Mouse (Mus musculus): ENCODE results near the gene Ccl6. TPM values are rescaled to one million over a fixed set of nuclear protein-coding genes. Genes with fewer than 3 reads are reported as not detected.

Gene Ccl6
- polyA plus RNA-seq, 1 experiment from 2014 or later: 1.6 TPM

- Histone ChIP-seq H3K9me3 (replicated peaks; ENCODE audit: control insufficient read depth, low read length) (no peaks in the 10 kb centered on the region), H3K27me3 (replicated peaks; ENCODE audit: control insufficient read depth, insufficient read depth, low read length) (no peaks in the 10 kb centered on the region), H3K4me1 (ENCODE audit: control insufficient read depth, insufficient read depth, low read length) (no peaks in the 10 kb centered on the region), H3K27ac (ENCODE audit: low read depth, low read length) (no peak overlapping the region), H3K4me3 (ENCODE audit: low read depth, low read length) (no peak overlapping the region), H3K4me2 (ENCODE audit: low read length) (no peak overlapping the region), H3K36me3 (ENCODE audit: control insufficient read depth, insufficient read depth, low read length) (no peaks in the 10 kb centered on the region), H3K9ac (ENCODE audit: low read length) (no peak overlapping the region)
- DNase-seq (ENCODE audit: low spot score) (no peak), ATAC-seq (no peak)
- WGBS: 85% methylated on average over 2 of the region's 2 CpGs
Observed at GRCm38 (mm10) chr11:83631065-83631464, 38.2 kb upstream of the Ccl6 start.

GRCm38 (mm10) chr11:83630630-83631029, 37.7 kb upstream of the Ccl6 start:
- DNase-seq (ENCODE audit: low spot score) (no peak), ATAC-seq (no peak)
- no peak overlapping the region for H3K9ac ChIP-seq (ENCODE audit: low read length)
- no peak overlapping the region for H3K4me2 ChIP-seq (ENCODE audit: low read length)
- H3K9me3 ChIP-seq (replicated peaks; ENCODE audit: control insufficient read depth, low read length): no peaks in the 10 kb centered on the region
- H3K4me3 ChIP-seq (ENCODE audit: low read depth, low read length): no peak overlapping the region
- no peaks in the 10 kb centered on the region for H3K27me3 ChIP-seq (replicated peaks; ENCODE audit: control insufficient read depth, insufficient read depth, low read length)
- no peaks in the 10 kb centered on the region for H3K4me1 ChIP-seq (ENCODE audit: control insufficient read depth, insufficient read depth, low read length)
- H3K36me3 ChIP-seq (ENCODE audit: control insufficient read depth, insufficient read depth, low read length): no peaks in the 10 kb centered on the region
- WGBS: 95% methylated on average over 1 of the region's 1 CpGs
- no peak overlapping the region for H3K27ac ChIP-seq (ENCODE audit: low read depth, low read length)

- H3K4me2 ChIP-seq (ENCODE audit: low read length): no peak overlapping the region
- 89% methylated on average over 9 of the region's 9 CpGs for WGBS
Observed at GRCm38 (mm10) chr11:83628808-83629207, 35.9 kb upstream of the Ccl6 start.

GRCm38 (mm10) chr11:83623586-83623985, 30.7 kb upstream of the Ccl6 start:
- Histone ChIP-seq H3K9ac (ENCODE audit: low read length) (no peak overlapping the region), H3K27ac (ENCODE audit: low read depth, low read length) (no peak overlapping the region), H3K4me2 (ENCODE audit: low read length) (no peak overlapping the region), H3K4me1 (ENCODE audit: control insufficient read depth, insufficient read depth, low read length) (no peaks in the 10 kb centered on the region), H3K27me3 (replicated peaks; ENCODE audit: control insufficient read depth, insufficient read depth, low read length) (no peaks in the 10 kb centered on the region), H3K9me3 (replicated peaks; ENCODE audit: control insufficient read depth, low read length) (no peaks in the 10 kb centered on the region), H3K4me3 (ENCODE audit: low read depth, low read length) (no peak overlapping the region), H3K36me3 (ENCODE audit: control insufficient read depth, insufficient read depth, low read length) (no peaks in the 10 kb centered on the region)
- WGBS: 90% methylated on average over 3 of the region's 3 CpGs
- DNase-seq (ENCODE audit: low spot score): no peak
- no peak for ATAC-seq

More at GRCm38 (mm10) chr11:83628808-83629207, 35.9 kb upstream of the Ccl6 start:
- Histone ChIP-seq H3K9me3 (replicated peaks; ENCODE audit: control insufficient read depth, low read length) (no peaks in the 10 kb centered on the region), H3K4me1 (ENCODE audit: control insufficient read depth, insufficient read depth, low read length) (no peaks in the 10 kb centered on the region), H3K27ac (ENCODE audit: low read depth, low read length) (no peak overlapping the region), H3K27me3 (replicated peaks; ENCODE audit: control insufficient read depth, insufficient read depth, low read length) (no peaks in the 10 kb centered on the region), H3K4me3 (ENCODE audit: low read depth, low read length) (no peak overlapping the region), H3K9ac (ENCODE audit: low read length) (no peak overlapping the region), H3K36me3 (ENCODE audit: control insufficient read depth, insufficient read depth, low read length) (no peaks in the 10 kb centered on the region)
- no peak for DNase-seq (ENCODE audit: low spot score)
- no peak for ATAC-seq

- no peak overlapping the region for H3K9ac ChIP-seq (ENCODE audit: low read length)
- H3K36me3 ChIP-seq (ENCODE audit: control insufficient read depth, insufficient read depth, low read length): no peaks in the 10 kb centered on the region
- H3K4me2 ChIP-seq (ENCODE audit: low read length): no peak overlapping the region
- DNase-seq (ENCODE audit: low spot score) (no peak), ATAC-seq (no peak)
- no peaks in the 10 kb centered on the region for H3K4me1 ChIP-seq (ENCODE audit: control insufficient read depth, insufficient read depth, low read length)
- H3K9me3 ChIP-seq (replicated peaks; ENCODE audit: control insufficient read depth, low read length): no peaks in the 10 kb centered on the region
- no peak overlapping the region for H3K4me3 ChIP-seq (ENCODE audit: low read depth, low read length)
- no peaks in the 10 kb centered on the region for H3K27me3 ChIP-seq (replicated peaks; ENCODE audit: control insufficient read depth, insufficient read depth, low read length)
- no peak overlapping the region for H3K27ac ChIP-seq (ENCODE audit: low read depth, low read length)
- 96% methylated on average over 1 of the region's 1 CpGs for WGBS
Observed at GRCm38 (mm10) chr11:83619037-83619436, 26.1 kb upstream of the Ccl6 start.

- no peaks in the 10 kb centered on the region for H3K36me3 ChIP-seq (ENCODE audit: control insufficient read depth, insufficient read depth, low read length)
- H3K27ac ChIP-seq (ENCODE audit: low read depth, low read length): no peak overlapping the region
- 56% methylated on average over 5 of the region's 5 CpGs for WGBS
- DNase-seq (ENCODE audit: low spot score) (no peak), ATAC-seq (no peak)
- H3K9ac ChIP-seq (ENCODE audit: low read length): no peak overlapping the region
- H3K4me1 ChIP-seq (ENCODE audit: control insufficient read depth, insufficient read depth, low read length): no peaks in the 10 kb centered on the region
- no peak overlapping the region for H3K4me2 ChIP-seq (ENCODE audit: low read length)
- no peaks in the 10 kb centered on the region for H3K27me3 ChIP-seq (replicated peaks; ENCODE audit: control insufficient read depth, insufficient read depth, low read length)
- H3K9me3 ChIP-seq (replicated peaks; ENCODE audit: control insufficient read depth, low read length): no peaks in the 10 kb centered on the region
- no peak overlapping the region for H3K4me3 ChIP-seq (ENCODE audit: low read depth, low read length)
Observed at GRCm38 (mm10) chr11:83618238-83618637, 25.4 kb upstream of the Ccl6 start.

- no peaks in the 10 kb centered on the region for H3K4me1 ChIP-seq (ENCODE audit: control insufficient read depth, insufficient read depth, low read length)
- WGBS: 95% methylated on average over 1 of the region's 1 CpGs
- no peaks in the 10 kb centered on the region for H3K9me3 ChIP-seq (replicated peaks; ENCODE audit: control insufficient read depth, low read length)
- no peak overlapping the region for H3K4me3 ChIP-seq (ENCODE audit: low read depth, low read length)
- no peak overlapping the region for H3K9ac ChIP-seq (ENCODE audit: low read length)
- H3K27me3 ChIP-seq (replicated peaks; ENCODE audit: control insufficient read depth, insufficient read depth, low read length): no peaks in the 10 kb centered on the region
- no peak for DNase-seq (ENCODE audit: low spot score)
- H3K36me3 ChIP-seq (ENCODE audit: control insufficient read depth, insufficient read depth, low read length): no peaks in the 10 kb centered on the region
- H3K4me2 ChIP-seq (ENCODE audit: low read length): no peak overlapping the region
- H3K27ac ChIP-seq (ENCODE audit: low read depth, low read length): no peak overlapping the region
- ATAC-seq: no peak
Observed at GRCm38 (mm10) chr11:83616586-83616985, 23.7 kb upstream of the Ccl6 start.

GRCm38 (mm10) chr11:83610900-83611299, 18.0 kb upstream of the Ccl6 start:
- WGBS: 76% methylated on average over 2 of the region's 2 CpGs
- Histone ChIP-seq H3K27ac (ENCODE audit: low read depth, low read length) (no peak overlapping the region), H3K27me3 (replicated peaks; ENCODE audit: control insufficient read depth, insufficient read depth, low read length) (no peaks in the 10 kb centered on the region), H3K4me2 (ENCODE audit: low read length) (no peak overlapping the region), H3K36me3 (ENCODE audit: control insufficient read depth, insufficient read depth, low read length) (no peaks in the 10 kb centered on the region), H3K9me3 (replicated peaks; ENCODE audit: control insufficient read depth, low read length) (no peaks in the 10 kb centered on the region), H3K9ac (ENCODE audit: low read length) (no peak overlapping the region), H3K4me3 (ENCODE audit: low read depth, low read length) (no peak overlapping the region), H3K4me1 (ENCODE audit: control insufficient read depth, insufficient read depth, low read length) (no peaks in the 10 kb centered on the region)
- ATAC-seq: no peak
- no peak for DNase-seq (ENCODE audit: low spot score)

- ATAC-seq: no peak
- WGBS: 52% methylated on average over 1 of the region's 1 CpGs
- H3K9ac ChIP-seq (ENCODE audit: low read length): no peak overlapping the region
Observed at GRCm38 (mm10) chr11:83606396-83606795, 13.5 kb upstream of the Ccl6 start.

More at GRCm38 (mm10) chr11:83606396-83606795, 13.5 kb upstream of the Ccl6 start:
- H3K4me3 ChIP-seq (ENCODE audit: low read depth, low read length): no peak overlapping the region
- H3K36me3 ChIP-seq (ENCODE audit: control insufficient read depth, insufficient read depth, low read length): no peaks in the 10 kb centered on the region
- H3K4me1 ChIP-seq (ENCODE audit: control insufficient read depth, insufficient read depth, low read length): no peaks in the 10 kb centered on the region
- H3K9me3 ChIP-seq (replicated peaks; ENCODE audit: control insufficient read depth, low read length): no peaks in the 10 kb centered on the region
- no peak overlapping the region for H3K27ac ChIP-seq (ENCODE audit: low read depth, low read length)
- DNase-seq (ENCODE audit: low spot score): no peak
- H3K27me3 ChIP-seq (replicated peaks; ENCODE audit: control insufficient read depth, insufficient read depth, low read length): no peaks in the 10 kb centered on the region
- H3K4me2 ChIP-seq (ENCODE audit: low read length): no peak overlapping the region
